Mouse (Mus musculus) layer of hippocampus, adult 9-10 months (tissue): ENCODE data around the gene Ppox.

Source experiments
- DNase-seq: peaks from one replicate; pipeline ENCODE4 v3.0.0; 2022; ENCODE audit warnings: low spot score

The Ppox gene

DNA sequence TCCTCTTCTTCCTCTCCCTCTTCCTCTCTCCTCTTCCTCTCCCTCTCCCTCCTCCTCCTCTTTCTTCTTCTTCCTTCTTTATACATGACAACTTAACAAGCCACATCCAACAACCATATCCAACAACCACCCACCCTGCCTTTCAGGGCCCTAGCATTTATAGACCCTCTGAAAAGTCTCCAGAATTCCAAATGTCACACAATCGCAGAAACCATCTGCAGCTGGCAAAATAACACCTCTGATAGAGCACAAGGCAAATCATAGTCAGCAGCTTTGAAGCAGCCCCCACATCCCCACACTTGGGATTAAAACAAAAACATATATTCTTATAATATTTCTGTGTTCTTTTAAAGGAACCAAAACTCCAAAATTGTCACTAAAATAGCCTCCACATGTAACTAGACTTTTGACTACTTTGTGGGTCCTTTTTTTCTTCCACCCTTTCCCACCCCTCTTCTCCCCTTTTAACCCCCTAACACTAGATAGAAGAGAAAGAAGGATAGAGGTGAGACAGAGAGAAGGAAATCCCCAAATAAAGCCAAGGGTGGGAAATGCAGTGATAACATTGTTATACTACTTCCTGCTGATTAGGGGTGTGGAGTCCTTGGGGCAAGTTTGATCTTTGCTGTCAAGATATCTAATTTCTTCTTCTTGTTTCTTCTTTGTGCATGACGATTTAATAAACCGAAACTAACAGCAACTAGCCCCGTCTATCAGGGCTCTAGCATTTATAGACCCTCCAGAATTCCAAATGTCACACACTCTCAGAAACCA, 14.8 kb downstream of the Ppox start:
- DNase-seq = no peak

DNA sequence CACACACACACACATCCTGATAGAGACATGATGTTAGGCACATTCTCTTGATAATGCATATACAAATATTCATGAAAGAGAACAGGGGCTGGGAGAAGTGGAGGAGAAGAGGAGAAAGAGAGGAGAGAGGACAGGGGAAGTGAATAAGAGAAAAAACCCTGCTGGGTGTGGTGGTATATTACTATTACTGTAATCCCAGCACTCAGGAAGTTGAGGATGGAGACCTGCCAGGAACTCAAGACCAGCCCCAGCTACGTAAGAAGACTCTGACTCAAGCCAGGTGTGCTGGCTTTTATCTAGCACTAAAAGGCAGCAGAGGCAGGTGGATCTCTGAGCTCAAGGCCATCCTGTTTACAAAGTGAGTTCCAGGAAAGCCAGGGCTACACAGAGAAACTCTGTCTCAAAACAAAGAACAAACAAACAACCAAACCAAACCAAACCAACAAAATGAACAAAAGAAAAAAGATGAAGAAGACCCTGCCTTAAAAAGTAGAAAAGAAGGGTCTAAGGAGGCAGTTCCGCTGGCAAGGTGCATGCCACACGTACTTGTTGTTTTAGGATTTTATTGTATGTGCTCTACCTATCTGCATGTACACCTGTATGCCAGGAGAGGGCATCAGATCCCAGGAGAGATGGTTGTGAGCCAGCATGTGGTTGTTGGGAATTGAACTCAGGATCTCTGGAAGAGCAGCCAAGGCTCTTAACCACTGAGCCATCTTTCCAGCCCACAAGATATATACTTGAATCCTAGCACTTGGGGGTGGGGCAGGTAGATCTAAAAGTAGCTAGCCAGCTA, 17.1 kb downstream of the Ppox start:
- DNase-seq = no peak

DNA sequence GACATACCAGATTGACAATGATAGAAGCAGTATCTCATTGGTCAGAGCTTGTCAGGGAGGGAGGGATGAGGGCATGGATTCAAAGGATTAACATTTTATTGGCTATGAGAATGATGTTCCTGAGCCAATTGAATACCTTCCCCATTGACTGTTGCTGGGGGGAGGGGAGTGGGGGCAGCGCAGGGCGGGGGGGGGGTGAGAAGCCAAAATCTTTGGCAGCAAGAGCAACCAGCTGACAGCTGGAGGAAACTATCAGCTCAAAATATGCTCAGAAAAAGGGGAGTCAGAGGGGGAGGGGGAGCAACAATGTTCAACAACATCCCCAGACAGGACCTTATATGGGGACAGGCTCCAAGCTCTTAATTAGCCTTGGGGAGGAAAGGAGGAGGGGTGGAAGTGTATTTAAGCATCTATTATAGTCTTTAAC, 17.8 kb downstream of the Ppox start:
- no peak for DNase-seq

- peak; percentile 90 for DNase-seq
These were observed 18.3 kb downstream of the Ppox start for GRCm38 (mm10) chr1:171262594-171263130.

DNA sequence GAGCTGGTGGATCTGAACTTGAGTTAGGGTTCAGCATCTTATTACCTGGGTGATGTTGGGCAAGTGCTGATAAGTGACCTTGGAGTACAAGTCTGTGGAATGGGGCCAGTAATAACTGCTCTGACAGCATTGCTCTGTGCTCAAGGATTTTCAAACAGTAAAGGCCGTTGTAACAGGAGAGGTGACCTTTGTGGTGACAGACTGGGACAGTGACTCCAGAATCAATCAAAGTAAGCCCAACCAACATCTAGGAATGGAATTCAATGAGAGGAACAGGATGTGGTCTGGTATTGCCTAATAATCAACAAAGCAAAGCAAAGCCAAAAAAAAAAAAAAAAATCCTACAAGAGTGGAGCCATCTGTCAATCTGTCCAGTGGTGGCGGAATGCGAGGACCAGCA, 20.7 kb downstream of the Ppox start:
- DNase-seq = no peak

DNA sequence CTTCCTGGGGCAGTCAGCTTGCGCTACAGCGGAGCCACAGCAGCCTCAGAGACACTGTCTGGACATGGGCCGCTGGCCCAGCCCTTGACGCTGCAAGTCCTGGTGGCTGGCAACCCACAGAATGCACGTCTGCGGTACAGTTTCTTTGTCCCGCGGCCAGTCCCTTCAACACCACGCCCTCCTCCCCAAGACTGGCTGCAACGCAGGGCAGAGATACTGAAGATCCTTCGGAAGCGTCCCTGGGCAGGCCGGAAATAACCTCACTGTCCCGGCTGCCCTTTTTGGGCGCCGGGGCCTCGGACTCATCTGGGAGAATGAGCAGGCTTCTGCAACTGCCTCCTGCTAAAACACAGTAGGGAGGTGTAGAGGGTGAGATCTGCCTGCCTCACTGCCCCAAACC, 22.1 kb downstream of the Ppox start:
- no peak for DNase-seq

- no peak for DNase-seq
These were observed 23.2 kb downstream of the Ppox start for GRCm38 (mm10) chr1:171257781-171258180.

DNA sequence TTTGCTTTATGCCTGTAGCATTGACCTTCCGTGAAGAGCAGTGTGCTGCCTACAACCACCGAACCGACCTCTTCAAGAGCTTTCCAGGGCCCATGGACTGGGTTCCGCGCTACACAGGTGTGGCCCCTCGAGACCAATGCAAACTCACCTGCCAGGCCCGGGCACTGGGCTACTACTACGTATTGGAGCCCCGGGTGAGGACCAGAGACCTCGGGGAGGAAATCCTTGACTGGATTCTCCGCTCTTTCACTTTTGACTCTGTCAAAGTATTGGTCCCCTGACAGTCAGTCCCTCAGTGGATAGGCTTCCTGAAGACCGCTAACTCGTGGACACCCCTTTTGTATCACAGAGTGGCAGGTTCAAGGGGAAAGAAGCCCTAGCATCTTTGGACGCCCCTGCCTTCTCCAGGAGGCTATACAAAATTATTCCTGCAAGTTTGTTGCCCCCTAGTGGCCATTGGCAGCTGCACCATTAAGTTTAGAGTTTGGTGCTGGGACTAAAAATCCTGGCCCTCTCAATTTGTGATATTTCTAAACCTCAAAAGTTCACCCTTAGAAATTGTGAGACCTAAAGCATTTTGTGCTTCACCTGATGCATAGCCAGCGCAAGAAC, 23.9 kb downstream of the Ppox start:
- no peak for DNase-seq

DNA sequence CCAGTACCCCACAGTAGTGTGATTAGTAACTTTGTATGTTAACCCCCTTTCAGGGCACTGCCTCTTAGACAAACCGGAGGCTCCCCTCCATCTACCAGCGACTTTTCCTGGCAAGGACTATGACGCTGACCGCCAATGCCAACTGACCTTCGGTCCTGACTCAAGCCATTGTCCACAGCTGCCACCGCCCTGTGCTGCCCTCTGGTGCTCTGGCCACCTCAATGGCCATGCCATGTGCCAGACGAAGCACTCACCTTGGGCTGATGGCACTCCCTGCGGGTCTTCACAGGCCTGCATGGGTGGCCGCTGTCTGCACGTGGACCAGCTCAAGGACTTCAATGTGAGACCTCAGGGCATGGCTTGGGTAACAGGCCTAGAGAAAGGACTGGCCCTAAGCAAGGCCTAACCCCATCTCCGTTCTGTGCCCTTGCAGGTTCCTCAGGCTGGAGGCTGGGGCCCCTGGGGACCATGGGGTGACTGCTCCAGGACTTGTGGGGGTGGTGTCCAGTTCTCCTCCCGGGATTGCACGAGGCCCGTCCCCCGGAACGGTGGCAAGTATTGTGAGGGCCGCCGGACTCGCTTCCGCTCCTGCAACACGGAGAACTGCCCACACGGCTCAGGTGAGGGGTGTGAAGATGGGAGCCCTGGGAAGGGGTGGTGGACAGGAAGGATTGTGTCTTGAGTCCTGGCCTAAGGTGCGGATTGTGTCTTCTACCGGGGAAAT, 24.7 kb downstream of the Ppox start:
- no peak for DNase-seq

DNA sequence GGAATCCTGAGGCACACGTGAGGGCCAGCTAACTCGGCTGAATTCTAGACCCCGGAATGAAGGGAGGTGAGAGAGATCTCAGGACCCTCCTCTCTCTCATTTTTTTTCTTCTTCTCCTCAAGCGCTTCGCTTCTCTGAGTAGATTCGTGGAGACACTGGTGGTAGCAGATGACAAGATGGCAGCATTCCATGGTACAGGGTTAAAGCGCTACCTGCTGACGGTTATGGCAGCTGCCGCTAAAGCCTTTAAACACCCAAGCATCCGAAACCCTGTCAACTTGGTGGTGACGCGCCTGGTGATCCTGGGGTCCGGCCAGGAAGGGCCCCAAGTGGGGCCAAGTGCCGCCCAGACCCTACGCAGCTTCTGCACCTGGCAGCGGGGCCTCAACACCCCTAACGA, 28.6 kb downstream of the Ppox start:
- no peak for DNase-seq

GRCm38 (mm10) chr1:171251594-171252324, 29.2 kb downstream of the Ppox start:
- DNase-seq = no peak

- DNase-seq = no peak
These were observed 30.0 kb downstream of the Ppox start, which contains the start of gene Ndufs2 for GRCm38 (mm10) chr1:171250680-171251593. Gene Ndufs2 (minus strand): TSS chr1:171251388.

DNA sequence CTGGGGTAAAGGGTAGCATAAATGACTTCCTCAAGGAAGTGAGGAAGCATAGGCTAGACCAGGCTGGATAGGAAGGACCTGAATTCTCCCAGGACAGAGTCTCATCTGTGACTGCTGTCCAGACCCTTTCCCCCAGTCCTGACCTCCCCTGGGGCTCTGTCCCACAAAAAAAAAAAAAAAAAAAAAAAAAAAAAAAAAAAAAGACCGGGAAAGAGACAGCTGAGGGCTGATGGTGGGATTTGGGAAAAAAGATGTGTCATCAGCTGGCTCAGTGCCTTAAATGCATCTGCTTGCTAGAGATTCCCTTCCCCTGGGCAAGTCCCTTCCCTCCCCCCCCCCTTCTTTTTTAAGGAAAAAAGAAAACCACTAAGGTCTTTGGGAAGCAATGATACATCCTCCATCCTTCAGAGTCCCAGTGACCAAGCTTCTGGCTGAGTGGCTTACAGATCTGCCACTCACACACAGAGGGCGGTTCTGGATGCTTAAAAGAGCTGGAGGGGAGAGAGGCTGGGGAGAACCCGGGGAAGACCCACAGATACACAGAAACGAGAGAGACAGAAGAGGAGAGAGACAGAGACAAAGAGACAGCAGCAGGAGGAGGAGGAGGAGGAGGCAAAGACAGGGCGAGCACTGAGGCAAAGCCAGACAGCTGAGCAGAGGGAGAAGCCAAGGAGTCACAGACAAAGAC, 30.9 kb downstream of the Ppox start, which contains the start of gene Adamts4:
TSS of gene Adamts4 (plus strand) at position 509 of the 688 bp plus-strand sequence.
- no peak for DNase-seq

DNA sequence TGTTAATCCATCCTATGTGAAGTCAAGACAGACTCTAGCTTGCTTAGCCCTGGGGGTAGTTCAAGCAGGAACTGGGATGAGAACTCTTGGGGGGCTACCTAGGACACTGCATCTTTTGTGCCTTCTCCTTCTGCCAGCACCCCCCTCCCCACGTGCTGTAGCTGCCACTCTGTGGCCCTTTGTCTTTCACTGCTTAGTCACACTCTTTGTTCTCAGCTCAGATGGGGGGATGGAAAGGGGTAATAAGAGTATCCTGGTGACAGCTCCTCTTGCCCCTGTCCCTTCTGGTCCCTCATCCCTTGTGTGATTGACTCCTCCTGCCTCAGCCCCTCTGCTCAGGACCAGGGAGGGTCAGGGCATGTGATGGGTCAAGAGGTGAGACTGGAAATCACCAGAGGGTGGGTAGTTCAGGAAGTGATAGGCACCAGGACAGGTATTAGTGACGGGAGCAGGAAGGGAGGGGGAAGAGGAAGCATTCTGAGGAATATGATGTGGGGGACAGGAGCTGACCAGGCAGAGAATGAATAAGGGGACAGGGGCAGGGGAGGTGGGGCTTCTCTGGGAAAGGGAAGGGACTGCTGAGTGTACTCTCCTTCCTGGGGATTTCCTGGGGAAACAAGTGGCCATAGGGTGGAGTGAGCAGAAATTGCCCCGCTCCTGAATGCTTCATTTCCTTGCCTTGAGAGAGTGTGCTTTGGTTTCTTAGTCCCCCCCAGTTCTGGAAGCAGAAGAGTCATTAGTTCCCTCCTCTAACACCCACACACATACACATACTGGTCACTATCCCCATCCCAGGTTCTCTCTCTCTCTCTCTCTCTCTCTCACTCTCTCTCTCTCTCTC, 32.4 kb downstream of the Ppox start:
- no peak for DNase-seq

- no peak for DNase-seq
These were observed 33.1 kb downstream of the Ppox start for GRCm38 (mm10) chr1:171247916-171248315.

DNA sequence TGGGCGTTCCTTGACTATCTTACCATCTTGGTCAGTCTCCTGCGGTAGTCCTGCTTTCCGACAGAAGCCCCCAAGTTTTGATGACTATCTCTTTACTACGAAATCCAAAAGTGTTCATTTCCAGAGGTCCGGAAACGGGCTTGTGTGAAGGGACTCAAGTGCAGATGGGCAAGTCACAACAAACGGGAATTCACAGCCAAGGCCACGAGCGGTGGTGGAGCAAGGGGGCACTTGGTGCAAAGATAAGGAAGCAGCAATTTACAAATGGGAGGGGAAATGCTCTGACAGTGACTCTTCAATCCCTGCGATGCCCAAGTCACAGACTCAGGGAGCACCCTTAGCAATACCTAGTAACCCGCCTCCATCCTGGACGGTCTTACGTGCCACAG, 33.5 kb downstream of the Ppox start:
- DNase-seq = no peak

DNA sequence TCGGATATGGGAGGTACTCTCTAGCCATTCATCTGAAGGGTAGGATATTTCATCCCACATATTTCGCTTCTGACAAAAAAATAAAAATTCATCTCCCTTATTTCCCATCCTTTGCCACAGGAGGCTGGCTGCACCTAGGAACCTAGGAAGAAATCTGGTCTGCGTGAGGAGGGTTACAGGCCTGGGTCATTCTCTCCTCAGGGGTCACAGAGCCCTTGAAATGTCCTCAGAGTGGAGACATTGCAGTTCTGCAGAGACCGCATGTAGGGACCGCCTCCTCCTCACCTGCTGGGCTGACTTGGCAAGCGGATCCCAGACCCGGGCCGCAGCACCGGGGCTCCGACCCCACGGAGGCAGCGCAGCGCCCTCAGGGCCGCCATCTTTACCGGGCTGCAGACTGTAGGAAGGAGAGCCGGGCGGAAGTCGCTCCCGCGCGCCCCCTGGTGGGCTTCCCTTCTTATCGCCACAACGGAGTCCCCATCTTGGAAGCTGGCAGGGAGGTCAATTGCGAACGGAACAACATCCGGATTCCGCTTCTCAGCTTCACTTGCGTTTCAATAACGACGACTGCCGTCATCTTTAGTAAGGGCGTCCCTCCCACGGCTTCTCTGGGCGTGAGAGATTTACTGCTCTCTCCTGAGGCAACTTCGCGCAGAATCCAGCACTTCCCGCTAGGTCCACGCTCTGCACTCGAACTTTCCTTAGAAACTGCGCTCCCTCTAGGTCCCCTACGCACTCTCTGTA, 34.1 kb downstream of the Ppox start:
- peak; percentile 95 for DNase-seq

DNA sequence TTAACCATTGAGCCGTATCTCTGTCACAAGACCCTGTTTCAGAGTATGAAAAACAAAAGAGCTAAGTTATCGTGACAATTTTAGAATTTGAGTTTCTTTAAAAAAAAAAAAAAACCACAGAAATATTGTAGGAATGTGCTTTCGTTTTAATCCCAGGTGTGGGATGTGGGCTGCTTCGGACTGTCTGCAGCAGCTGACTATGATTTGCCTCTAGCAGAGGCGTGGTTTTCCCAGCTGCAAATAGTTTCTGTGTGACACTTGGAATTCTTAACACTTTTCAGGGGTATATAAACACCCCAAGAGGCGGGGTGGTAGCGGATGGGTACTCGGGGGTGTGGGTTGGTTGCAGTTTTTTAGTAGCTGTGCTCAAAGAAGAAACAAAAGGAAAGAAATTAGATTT, 35.6 kb downstream of the Ppox start:
- no peak for DNase-seq
